Mouse (Mus musculus) thymus, adult 2 months (tissue): ENCODE data around the gene Emx2.

ENCODE experiments used
- CTCF ChIP-seq: fragments of 200-500 bp; IDR thresholded peaks from 2 replicates; pipeline ENCODE4 v1.5.1; 2012; ENCODE audit warnings: mild to moderate bottlenecking, control low read depth, low read length, moderate library complexity, borderline replicate concordance; ENCODE audit not compliant: control insufficient read depth, poor library complexity, insufficient read depth; ENCODE audit errors: extremely low read depth
- POLR2A ChIP-seq: fragments of 200-500 bp; IDR thresholded peaks from 2 replicates; pipeline ENCODE4 v1.6.1; 2012; ENCODE audit warnings: mild to moderate bottlenecking, low read length, control low read depth, moderate library complexity; ENCODE audit not compliant: control insufficient read depth, poor library complexity, insufficient read depth; ENCODE audit errors: extremely low read depth

GRCm38 (mm10) chr19:59418671-59419070 lies 39.5 kb upstream of the Emx2 start:
- TF ChIP-seq CTCF (no peak), POLR2A (no peak)
